Mouse (Mus musculus): ENCODE measurements around the gene Tial1.

DNA sequence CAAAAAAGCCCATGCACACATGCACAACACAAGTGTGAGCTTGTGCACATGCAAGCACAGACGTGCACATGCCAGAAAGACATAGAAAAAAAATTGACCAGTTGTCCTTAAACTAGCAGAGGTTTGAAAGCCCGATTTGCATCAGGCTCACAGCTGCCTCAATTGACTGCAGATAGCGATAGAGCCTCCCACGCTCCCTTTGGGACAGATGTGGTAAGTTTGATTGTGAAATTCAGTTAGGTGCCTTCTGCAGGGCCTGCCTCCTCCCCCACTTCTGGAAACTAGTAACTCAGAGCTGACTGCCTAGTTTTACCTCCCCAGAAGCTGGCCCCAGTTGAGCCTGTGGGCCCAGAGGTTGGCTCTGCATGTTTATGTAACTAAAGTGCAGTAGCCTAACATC lies 62.9 kb downstream of the Tial1 start:
- no peak for TF ChIP-seq POLR2A (IDR thresholded peaks at IDR 0.05; ENCODE audit: low read depth, low read length)
- no peak for TF ChIP-seq CTCF (IDR thresholded peaks at IDR 0.05; ENCODE audit: extremely low read depth, insufficient read depth, insufficient read length, insufficient replicate concordance)
